Mouse (Mus musculus) layer of hippocampus, adult 18-20 months (tissue): ENCODE results near the gene Rrp7a. TPM values are rescaled to one million over a fixed set of nuclear protein-coding genes. Genes with fewer than 3 reads are reported as not detected.

ENCODE experiments used
- DNase-seq, 2 experiments: peaks; one replicate each; pipeline ENCODE4 v3.0.0; 2022; ENCODE audit warnings: low spot score in 2 of 2
- total RNA-seq, 2 experiments: library from RNA; stranded (reverse); gene quantifications; 2 replicates each; pipeline ENCODE4 v1.2.3; 2021

Gene Rrp7a
- total RNA-seq, 2 experiments from 2014 or later: 163 to 164 TPM

DNA sequence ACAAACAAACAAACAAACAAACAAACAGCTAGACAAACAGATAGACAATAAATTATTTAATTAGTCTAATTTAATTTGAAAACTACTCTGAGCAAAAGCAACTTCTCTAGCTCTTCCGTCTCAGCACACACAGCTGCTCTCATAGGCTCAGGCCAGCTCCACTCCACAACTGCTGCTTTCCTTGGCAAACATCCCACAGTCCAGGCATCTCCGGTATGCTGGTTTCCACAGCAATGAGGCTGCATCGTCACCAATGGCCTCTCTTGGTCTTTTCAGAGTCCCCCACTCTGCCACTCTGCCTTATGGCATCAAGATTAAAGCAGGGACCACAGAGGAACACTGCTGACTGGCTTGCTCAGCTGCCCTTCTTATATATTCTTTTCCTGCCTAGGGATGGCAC is 51.7 kb downstream of the Rrp7a start:
- DNase-seq: no peak

DNA sequence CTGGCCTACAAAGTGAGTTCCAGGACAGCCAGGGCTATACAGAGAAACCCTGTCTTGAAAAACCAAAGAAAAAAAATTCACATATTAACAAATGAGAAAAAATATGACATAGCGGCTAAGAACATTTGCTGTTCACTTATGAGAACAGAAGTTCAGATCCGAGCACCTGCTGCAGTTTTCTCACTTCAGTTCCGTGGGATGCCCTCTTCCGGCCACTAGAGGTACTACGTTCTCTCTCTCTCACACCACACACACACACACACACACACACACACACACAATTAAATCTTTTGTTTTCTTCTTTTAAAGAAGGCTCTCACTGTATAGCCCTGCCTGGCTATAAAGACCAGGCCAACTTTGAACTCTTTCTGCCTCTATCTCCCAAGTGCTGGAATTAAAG is 54.3 kb downstream of the Rrp7a start:
- DNase-seq: no peak

DNA sequence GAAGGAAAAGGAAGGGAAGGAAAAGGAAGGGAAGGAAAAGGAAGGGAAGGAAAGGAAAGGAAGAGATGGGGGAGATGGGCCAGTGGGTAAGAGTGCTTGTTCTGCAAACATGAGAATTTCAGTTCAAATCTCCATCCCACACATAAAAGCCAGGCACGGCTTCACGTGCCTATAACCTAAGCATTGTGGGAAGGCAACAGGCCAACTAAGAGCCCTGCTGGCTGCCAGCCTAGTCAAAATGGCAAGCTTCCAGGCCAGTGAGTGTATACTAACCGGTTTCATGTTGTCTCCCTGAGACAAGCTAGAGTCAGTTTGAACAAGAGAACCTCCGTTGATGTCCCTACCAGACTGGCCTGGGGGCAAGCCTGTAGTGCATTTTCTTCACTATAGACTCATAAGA is 57.1 kb downstream of the Rrp7a start:
- DNase-seq: peak; percentile 52 to 78

Other genes starting within 250 kb of the Rrp7a start
- 100 to 1,000 TPM; 238 to 241 TPM for gene Tcf20, start 134.9 kb downstream of the Rrp7a start, total RNA-seq
- gene Nfam1, start 89.5 kb downstream of the Rrp7a start, total RNA-seq: 1 to 10 TPM; 2.2 to 2.3 TPM
- 10 to 100 TPM in 1 of 2 experiments, 1 to 10 TPM in 1; 8.5 to 10.6 TPM for gene Serhl, start 33.3 kb downstream of the Rrp7a start, total RNA-seq
- 10 to 100 TPM; 90.1 to 93.9 TPM for gene Poldip3, start 26.6 kb upstream of the Rrp7a start, total RNA-seq
- gene Cyb5r3, start 49.8 kb upstream of the Rrp7a start, total RNA-seq: 10 to 100 TPM; 71.2 to 71.5 TPM
- gene A4galt, start 129.0 kb upstream of the Rrp7a start, total RNA-seq: 1 to 10 TPM; 3.0 to 3.5 TPM
- 10 to 100 TPM; 19.1 to 20.1 TPM for gene Arfgap3, start 227.4 kb upstream of the Rrp7a start, total RNA-seq